Mouse (Mus musculus): ENCODE data around the gene Tsen15.
"Not testable (repeated sequence)": the region's sequence is repeated elsewhere in the genome, so short reads cannot be mapped to it uniquely, and the experiment has no call there.

Tsen15 gene

GRCm38 (mm10) chr1:152385693-152386092 is 795 bp downstream of the Tsen15 start:
- not testable (repeated sequence) for DNase-seq (ENCODE audit: low spot score)

GRCm38 (mm10) chr1:152384589-152384988 is 1.9 kb downstream of the Tsen15 start:
- DNase-seq (ENCODE audit: low spot score): no peak

- no peak for DNase-seq (ENCODE audit: low spot score)
Measured at GRCm38 (mm10) chr1:152378311-152378710, 8.2 kb downstream of the Tsen15 start.

GRCm38 (mm10) chr1:152369139-152369538 is 17.3 kb downstream of the Tsen15 start:
- peak; percentile 84 for DNase-seq (ENCODE audit: low spot score)

GRCm38 (mm10) chr1:152368311-152369088 is 18.0 kb downstream of the Tsen15 start:
- DNase-seq (ENCODE audit: low spot score): peak; percentile 11

- no peak for DNase-seq (ENCODE audit: low spot score)
Measured at GRCm38 (mm10) chr1:152356721-152357120, 29.8 kb downstream of the Tsen15 start.

- no peak for DNase-seq (ENCODE audit: low spot score)
Measured at GRCm38 (mm10) chr1:152347946-152348345, 38.5 kb downstream of the Tsen15 start.

GRCm38 (mm10) chr1:152324024-152324423 is 62.5 kb downstream of the Tsen15 start:
- no peak for DNase-seq (ENCODE audit: low spot score)
